Mouse (Mus musculus) adrenal gland, postnatal 25 days (tissue): Measurements from ENCODE around the gene Bax. TPM values are rescaled to one million over a fixed set of nuclear protein-coding genes. Genes with fewer than 3 reads are reported as not detected.
"Not testable (repeated sequence)": the region's sequence is repeated elsewhere in the genome, so short reads cannot be mapped to it uniquely, and the experiment has no call there.

ENCODE experiments used
- DNase-seq: peaks from one replicate; pipeline ENCODE4 v3.0.0; 2021; ENCODE audit warnings: mixed read lengths
- long read RNA-seq: library from polyadenylated mRNA; stranded (forward); transcript quantifications from one replicate; pipeline ENCODE4 v2.0.0, GENCODE M21; 2021
- total RNA-seq: library from RNA; stranded (reverse); gene quantifications from 2 replicates; pipeline ENCODE4 v1.2.3, GENCODE M21; 2021

The Bax gene
- total RNA-seq = 61.4 and 68.8 TPM in 2 replicates
- long read RNA-seq, transcript Bax-203 (5 exons, 1,100 nt) = minor isoform, 16 of 60 reads
- long read RNA-seq, transcript Bax-201 (6 exons, 867 nt) = major isoform, 32 of 60 reads
- long read RNA-seq, partial matches to known transcripts = 0 of 60 reads
- long read RNA-seq, other reads (novel, unspliced or antisense) = 11 of 60 reads

DNA sequence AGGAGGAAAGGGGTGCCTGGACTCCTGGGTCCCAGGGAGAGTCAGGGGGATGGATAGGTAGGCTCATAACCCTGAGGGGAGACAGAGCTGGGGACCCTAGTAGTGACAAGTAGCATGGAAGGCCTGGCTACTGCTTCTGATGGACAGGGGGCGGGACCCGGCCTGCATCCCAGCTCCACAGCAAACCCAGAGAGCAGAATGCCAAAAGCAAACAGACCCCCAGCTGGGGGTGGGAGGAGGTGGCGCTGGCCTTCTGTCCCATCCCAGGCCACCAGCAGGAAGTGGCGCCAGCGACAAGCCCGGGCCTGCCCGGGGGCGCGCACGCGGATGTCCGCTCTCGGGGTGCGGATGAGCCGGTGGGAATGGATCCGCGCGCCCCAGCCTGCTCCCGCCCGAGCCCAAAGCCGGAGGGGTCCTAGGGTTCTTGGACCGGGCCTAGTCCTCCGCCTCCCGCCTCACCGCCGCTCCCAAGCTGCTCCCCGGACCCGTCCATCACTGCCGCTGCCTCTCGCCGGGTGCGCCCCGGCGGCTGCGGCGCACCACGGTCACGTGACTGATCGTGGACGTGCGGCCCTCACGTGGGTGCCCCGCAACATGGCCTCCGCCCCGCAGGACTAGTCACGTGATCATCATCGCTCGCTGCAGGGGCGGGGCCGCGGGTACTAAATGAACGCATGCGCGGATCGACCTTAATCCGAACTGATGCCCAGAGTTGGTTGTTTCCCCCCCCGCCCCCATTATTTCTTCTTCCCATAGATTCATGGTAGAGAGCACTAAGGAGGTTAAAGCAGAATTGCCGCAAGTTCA is at the start of gene Bax:
Gene Bax, minus strand, starts transcription at position 616 of the 807 bp plus-strand sequence.
- peak; percentile 96 for DNase-seq

- no peak for DNase-seq
Measured at GRCm38 (mm10) chr7:45515436-45515835, 48.7 kb upstream of the Bax start.

- no peak for DNase-seq
Measured at GRCm38 (mm10) chr7:45514411-45514810, 47.7 kb upstream of the Bax start.

DNA sequence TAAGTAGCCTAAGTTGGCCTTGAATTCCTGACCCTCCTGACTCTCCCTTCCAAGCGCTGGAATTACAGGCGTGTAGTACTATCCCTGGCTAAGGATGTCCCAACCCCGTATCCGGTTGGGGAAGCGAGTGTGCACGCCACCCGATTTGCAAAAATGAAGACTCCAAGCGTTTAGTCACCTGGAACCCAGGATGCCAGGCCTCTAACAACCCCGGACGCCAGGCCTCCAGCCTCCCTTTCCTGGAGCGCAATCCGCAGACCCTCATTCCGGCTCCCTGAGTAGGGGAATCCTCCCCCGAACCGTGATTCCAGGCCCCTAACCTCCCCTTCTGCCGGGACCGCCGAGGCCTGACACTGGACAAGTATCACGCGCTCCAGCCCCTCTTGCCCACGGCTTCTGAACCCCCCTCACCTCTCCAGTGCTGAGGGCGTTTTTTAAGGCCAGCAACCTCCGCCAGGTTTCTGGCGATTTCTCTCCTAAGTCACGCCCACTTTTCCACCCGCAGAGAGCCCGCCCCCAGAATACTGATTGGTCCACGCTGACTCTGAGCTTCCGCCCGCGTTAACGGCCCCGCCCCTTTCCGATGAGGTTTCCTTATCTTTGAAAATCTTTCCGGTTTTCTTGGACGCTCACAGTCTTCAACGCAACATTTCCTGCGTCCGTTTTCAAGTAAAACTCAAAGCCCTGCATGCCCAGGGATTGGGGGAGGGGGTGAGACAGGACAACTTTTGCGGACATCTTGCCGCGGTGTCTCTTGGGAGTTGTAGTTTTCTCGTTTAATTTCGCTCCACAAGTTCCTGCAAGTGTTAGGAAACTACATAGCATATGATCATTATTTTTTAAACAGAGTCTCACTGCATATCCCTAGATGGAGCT is 43.5 kb upstream of the Bax start, which contains the start of gene Nucb1:
Gene Nucb1, minus strand, starts transcription at position 495 of the 876 bp plus-strand sequence.
- peak; percentile 89 for DNase-seq

GRCm38 (mm10) chr7:45509181-45509882 is 42.6 kb upstream of the Bax start:
- DNase-seq = no peak

- DNase-seq = no peak
Measured at GRCm38 (mm10) chr7:45508561-45508960, 41.9 kb upstream of the Bax start.

DNA sequence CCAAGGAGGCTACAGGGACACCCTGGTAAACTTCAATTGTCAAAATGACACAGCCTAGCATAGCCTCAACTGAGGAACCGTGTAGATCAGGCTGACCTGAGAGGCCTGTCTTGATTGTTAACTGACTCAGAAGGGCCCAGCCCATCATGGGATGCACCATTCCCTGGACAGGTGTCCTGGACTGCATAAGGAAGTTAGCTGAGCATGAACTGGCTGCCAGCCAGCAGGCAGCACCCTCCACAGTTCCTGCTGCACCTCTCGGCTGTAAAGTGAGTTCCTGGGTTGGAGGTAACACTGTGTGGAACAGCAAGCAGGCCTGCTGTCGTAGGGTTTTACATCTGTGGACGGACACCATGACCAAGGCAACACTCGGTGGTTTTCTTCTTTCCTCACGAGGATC is 40.9 kb upstream of the Bax start:
- DNase-seq = no peak

- DNase-seq = no peak
Measured at GRCm38 (mm10) chr7:45498427-45498826, 31.7 kb upstream of the Bax start.

DNA sequence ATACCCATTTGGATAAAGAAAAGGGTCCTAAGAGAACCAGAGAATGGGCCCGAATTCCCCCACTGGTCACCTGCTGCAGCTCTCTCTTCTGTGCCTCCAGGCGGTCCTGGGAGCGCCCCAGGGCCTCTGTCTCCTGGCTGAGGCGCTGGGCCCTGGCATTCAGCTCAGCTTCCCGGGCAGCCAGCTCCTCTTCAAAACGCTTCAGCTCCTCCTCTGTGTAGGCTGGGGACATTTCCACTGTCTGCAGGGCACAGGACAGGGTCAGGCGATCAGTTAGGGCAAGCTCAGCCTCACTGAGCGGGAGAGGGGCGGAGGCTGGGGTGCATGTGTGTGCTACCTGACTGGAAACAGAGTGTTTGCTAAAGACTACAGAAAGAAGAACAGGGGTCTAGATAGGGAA is 27.9 kb upstream of the Bax start:
- DNase-seq = no peak

GRCm38 (mm10) chr7:45492951-45493350 is 26.3 kb upstream of the Bax start:
- DNase-seq = no peak

- no peak for DNase-seq
Measured at GRCm38 (mm10) chr7:45492225-45492844, 25.6 kb upstream of the Bax start.

GRCm38 (mm10) chr7:45491264-45491663 is 24.6 kb upstream of the Bax start:
- peak; percentile 51 for DNase-seq

- DNase-seq = no peak
Measured at GRCm38 (mm10) chr7:45490822-45491221, 24.1 kb upstream of the Bax start.

GRCm38 (mm10) chr7:45489578-45489977 is 22.9 kb upstream of the Bax start:
- DNase-seq = no peak

DNA sequence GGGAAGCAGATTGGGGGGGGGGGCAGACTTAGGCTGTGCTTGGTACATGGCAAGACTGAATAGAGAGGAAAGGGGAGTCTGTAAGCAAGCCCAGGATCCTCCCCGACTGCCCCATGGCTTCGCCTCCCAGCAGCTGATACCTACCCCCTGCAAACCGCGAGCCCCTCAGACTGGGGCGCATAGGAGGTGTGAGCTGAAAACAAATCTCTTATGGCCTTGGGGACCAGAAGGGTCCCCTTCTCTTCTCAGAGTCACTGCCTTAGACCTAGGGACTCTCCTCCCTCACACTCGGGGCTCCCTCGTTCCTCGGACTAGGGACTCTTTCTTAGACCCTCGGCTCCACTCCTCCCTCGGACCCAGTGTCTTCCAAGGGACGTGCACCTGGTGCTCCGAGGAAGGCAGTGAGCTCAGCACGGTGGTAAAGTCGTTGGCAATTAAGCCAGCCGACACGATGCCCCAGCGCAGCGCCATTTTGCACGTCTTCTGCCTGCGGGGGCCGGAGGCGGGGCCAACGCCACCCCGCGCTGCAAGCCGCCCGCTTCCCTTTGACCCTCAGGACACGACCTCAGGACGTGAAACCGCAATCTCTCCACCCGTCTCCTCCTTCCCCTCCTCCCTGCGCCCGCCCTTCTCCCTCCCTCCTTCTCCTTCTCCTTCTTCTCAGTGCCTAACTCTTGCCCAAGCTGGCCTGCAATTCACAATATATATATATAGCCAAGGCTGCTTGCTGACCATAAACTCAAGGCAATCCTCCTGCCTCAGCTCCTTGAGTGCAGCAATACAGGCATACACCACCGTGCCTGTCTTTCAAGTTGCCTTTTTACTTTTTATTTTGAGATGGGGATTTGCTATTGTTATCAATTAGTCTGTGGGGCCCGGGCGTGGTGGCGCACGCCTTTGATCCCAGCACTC is 21.9 kb upstream of the Bax start, which contains the start of gene Dhdh:
Gene Dhdh, minus strand, starts transcription at position 513 of the 912 bp plus-strand sequence.
- peak; percentile 82 for DNase-seq

DNA sequence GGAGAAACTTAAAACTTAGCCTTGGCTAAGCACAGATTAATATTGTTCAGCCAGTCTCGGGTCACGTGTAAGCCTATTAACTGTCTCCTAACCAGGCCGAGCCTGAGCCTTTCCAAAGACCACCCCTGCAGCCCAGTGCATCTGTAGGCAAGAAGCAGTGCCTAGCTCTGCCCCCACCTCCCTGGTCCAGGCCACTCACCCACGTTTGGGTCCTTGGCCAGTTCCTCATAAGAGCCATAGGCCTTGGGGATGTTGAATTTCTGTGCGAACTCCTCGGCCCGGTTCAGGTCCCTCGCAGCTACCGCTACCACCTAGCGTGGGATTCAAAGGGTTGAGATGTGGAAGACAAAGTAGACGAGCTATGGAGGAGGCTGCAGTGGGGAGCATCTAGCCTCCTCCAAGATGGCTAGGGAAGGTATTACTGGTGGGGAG is 21.2 kb upstream of the Bax start:
- no peak for DNase-seq

GRCm38 (mm10) chr7:45486761-45487415 is 20.2 kb upstream of the Bax start, which contains the start of gene Gm45808:
Gene Gm45808, minus strand, starts transcription at chr7:45486811.
- no peak for DNase-seq

- no peak for DNase-seq
Measured at GRCm38 (mm10) chr7:45486158-45486557, 19.5 kb upstream of the Bax start.

GRCm38 (mm10) chr7:45484985-45485384 is 18.3 kb upstream of the Bax start:
- DNase-seq = not testable (repeated sequence)

DNA sequence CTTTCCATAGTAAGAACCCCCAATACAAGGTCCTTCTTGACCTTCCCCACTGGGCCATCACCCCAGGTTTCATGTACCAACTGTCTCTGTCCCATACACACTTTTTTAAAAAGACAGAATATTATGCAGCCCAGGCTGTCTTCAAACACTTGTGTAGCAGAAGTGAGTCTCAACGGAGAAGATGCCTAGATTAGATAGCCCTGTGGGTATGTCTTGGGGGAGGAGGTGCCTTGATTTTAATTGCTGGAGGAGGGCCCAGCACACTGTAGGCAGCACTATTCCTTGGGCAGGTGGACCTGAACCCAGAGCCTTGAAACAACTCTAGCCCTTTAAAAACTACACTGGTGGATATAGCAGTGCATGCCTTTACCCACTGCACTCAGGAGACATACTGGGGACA is 15.5 kb upstream of the Bax start:
- DNase-seq = no peak
